Mouse (Mus musculus) C2C12 (cell line): ENCODE data around the gene 1110065P20Rik. TPM values are rescaled to one million over a fixed set of nuclear protein-coding genes. Genes with fewer than 3 reads are reported as not detected.

Experiments
- H3K27me3 ChIP-seq: one replicate; pipeline ENCODE4 v1.6.1; 2011; ENCODE audit not compliant: control insufficient read depth, insufficient read depth, insufficient read length
- H3K36me3 ChIP-seq: one replicate; pipeline ENCODE4 v1.6.1; 2011; ENCODE audit not compliant: control insufficient read depth, insufficient read depth
- H3K4me3 ChIP-seq: one replicate; pipeline ENCODE4 v1.5.1; 2011; ENCODE audit warnings: mild to moderate bottlenecking, control low read depth; ENCODE audit not compliant: poor library complexity, insufficient read depth, severe bottlenecking
- H3K79me2 ChIP-seq: one replicate; pipeline ENCODE4 v1.6.1; 2011; ENCODE audit not compliant: control insufficient read depth, insufficient read depth
- H3K79me3 ChIP-seq: one replicate; pipeline ENCODE4 v1.6.1; 2011; ENCODE audit warnings: low read depth, control low read depth
- H3ac ChIP-seq: one replicate; pipeline ENCODE3; 2011; ENCODE audit warnings: low read depth; ENCODE audit not compliant: control insufficient read depth, insufficient read length
- CEBPB ChIP-seq: IDR thresholded peaks from one replicate; pipeline ENCODE4 v1.6.1; 2011; ENCODE audit warnings: low read depth, mild to moderate bottlenecking, control low read depth, moderate library complexity
- CTCF ChIP-seq: IDR thresholded peaks from one replicate; pipeline ENCODE4 v1.5.1; 2011; ENCODE audit not compliant: control insufficient read depth, insufficient read depth, insufficient read length
- FOSL1 ChIP-seq: IDR thresholded peaks from one replicate; pipeline ENCODE4 v1.8.0; 2011; ENCODE audit warnings: mild to moderate bottlenecking, low read length; ENCODE audit not compliant: poor library complexity, insufficient read depth, severe bottlenecking
- MAX ChIP-seq: IDR thresholded peaks from one replicate; pipeline ENCODE4 v1.6.1; 2011; ENCODE audit warnings: mild to moderate bottlenecking, control low read depth
- MYOD1 ChIP-seq: IDR thresholded peaks from one replicate; pipeline ENCODE4 v1.6.1; 2011; ENCODE audit warnings: low read depth; ENCODE audit not compliant: control insufficient read depth, insufficient read length
- MYOG ChIP-seq: IDR thresholded peaks from one replicate; pipeline ENCODE4 v1.6.1; 2011; ENCODE audit not compliant: control insufficient read depth, insufficient read length; ENCODE audit errors: extremely low read depth
- USF1 ChIP-seq: IDR thresholded peaks from one replicate; pipeline ENCODE4 v1.6.1; 2011; ENCODE audit warnings: low read depth, mild to moderate bottlenecking, control low read depth, moderate library complexity
- polyA plus RNA-seq: library from polyadenylated mRNA; unstranded; fragments of >200 nt; fragmentation: generic; extraction: Trizol; gene quantifications from one replicate; pipeline ENCODE4 v1.2.1, GENCODE M21; 2012; ENCODE audit warnings: missing spikeins

1110065P20Rik gene
- polyA plus RNA-seq, 1 experiment = 67.6 TPM

GRCm38 (mm10) chr4:124849631-124850260 lies 1.2 kb downstream of the 1110065P20Rik start:
- H3K36me3 ChIP-seq = peaks cover 28% of the 10 kb centered on the region
- peaks cover 38% of the 10 kb centered on the region for H3K79me3 ChIP-seq
- H3ac ChIP-seq = peak overlapping the region; percentile 94
- TF ChIP-seq MAX (no peak), USF1 (no peak), MYOD1 (no peak), FOSL1 (no peak), CTCF (no peak), CEBPB (no peak), MYOG (no peak)
- no peaks in the 10 kb centered on the region for H3K27me3 ChIP-seq
- H3K4me3 ChIP-seq = peak overlapping the region; percentile 89
- peaks cover 58% of the 10 kb centered on the region for H3K79me2 ChIP-seq

DNA sequence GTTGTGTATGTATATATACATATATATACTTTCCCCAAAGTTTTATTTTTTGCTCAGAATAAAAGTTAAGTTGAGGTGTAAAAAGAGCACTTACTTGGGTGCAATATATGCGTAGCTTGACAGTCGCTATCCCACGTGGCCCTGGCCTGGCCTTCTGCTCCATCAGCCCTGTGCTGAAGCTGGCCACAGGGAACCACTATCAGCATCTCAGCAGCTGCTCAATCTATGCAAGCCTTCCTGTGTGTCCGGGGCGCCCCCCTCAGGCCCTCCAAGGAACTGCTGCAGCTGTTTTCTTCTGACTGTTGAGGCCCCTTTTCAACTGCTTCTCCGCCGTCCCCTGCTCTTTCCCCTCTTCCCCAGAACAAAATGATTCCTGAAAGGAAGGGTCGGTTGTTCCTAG lies 3.4 kb downstream of the 1110065P20Rik start:
- H3ac ChIP-seq = no peak overlapping the region
- peaks cover 11% of the 10 kb centered on the region for H3K36me3 ChIP-seq
- no peak overlapping the region for H3K4me3 ChIP-seq
- H3K79me3 ChIP-seq = peaks cover 16% of the 10 kb centered on the region
- TF ChIP-seq MYOD1 = peak; percentile 4
- TF ChIP-seq CTCF = peak; percentile 87
- no peak for TF ChIP-seq CEBPB
- TF ChIP-seq USF1 = no peak
- no peak for TF ChIP-seq MYOG
- no peak for TF ChIP-seq FOSL1
- peak; percentile 35 for TF ChIP-seq MAX
- H3K79me2 ChIP-seq = peaks cover 36% of the 10 kb centered on the region
- H3K27me3 ChIP-seq = no peaks in the 10 kb centered on the region

- Histone ChIP-seq H3ac (no peak overlapping the region), H3K79me3 (no peaks in the 10 kb centered on the region), H3K27me3 (no peaks in the 10 kb centered on the region), H3K4me3 (no peak overlapping the region), H3K36me3 (peaks cover 19% of the 10 kb centered on the region), H3K79me2 (peaks cover 2% of the 10 kb centered on the region)
- TF ChIP-seq CEBPB = no peak
- TF ChIP-seq FOSL1 = no peak
- no peak for TF ChIP-seq MYOD1
- TF ChIP-seq CTCF = peak; percentile 58
These were observed 7.5 kb downstream of the 1110065P20Rik start for GRCm38 (mm10) chr4:124843493-124843892.

DNA sequence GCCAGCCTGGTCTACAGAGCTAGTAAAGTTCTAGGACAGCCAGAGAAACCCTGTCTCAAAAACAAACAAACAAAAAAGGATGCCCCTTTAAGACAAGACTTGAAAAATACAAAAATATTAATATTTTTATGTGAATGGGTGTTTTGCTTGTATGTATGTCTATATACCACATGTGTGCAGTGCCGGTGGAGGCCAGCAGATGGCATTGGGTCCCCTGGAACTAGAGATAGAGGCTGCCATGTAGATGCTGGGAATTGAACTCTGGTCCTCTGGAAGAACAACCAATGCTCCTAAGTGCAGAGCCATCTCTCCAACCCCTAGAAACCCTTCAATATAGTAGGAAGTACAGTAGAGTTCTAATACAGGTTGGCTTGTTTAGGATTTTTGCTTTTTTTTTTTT lies 10.0 kb downstream of the 1110065P20Rik start:
- Histone ChIP-seq H3K4me3 (no peak overlapping the region), H3K27me3 (no peaks in the 10 kb centered on the region), H3ac (no peak overlapping the region), H3K79me2 (no peaks in the 10 kb centered on the region), H3K79me3 (no peaks in the 10 kb centered on the region), H3K36me3 (peaks cover 28% of the 10 kb centered on the region)
- TF ChIP-seq USF1 = no peak
- no peak for TF ChIP-seq MYOG
- no peak for TF ChIP-seq CEBPB
- no peak for TF ChIP-seq MAX
- no peak for TF ChIP-seq FOSL1
- no peak for TF ChIP-seq MYOD1
- no peak for TF ChIP-seq CTCF

DNA sequence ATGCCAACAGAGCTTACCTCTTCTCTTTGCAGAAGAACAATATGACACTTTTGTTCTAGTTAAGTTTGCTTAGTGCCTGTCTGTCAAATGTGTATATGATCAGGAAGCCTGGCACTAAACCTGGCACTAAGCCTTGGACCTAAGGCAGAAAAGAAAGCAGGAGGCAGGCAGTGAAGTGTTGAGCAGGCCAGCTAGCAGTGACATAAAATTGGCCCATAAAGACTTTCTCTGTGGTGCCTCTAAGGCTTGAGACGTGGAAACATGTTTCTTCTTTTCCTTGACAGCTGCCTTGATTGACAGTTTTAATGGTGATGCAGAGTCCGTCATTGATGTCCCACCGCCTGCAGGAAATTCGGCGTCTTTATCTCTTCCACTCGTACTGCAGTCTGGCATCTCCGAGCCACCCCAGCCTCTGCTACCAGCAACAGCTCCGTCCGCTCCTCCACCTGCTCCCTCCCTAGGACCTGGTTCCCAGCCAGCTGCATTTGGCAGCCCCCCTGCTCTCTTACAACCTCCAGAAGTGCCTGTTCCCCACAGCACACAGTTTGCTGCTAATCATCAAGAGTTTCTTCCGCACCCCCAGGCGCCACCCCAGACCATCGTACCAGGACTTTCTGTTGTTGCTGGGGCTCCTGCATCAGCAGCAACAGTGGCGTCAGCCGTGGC lies 12.8 kb downstream of the 1110065P20Rik start:
- Histone ChIP-seq H3K36me3 (peaks cover 34% of the 10 kb centered on the region), H3K79me2 (no peaks in the 10 kb centered on the region), H3K4me3 (no peak overlapping the region), H3K79me3 (no peaks in the 10 kb centered on the region), H3K27me3 (no peaks in the 10 kb centered on the region), H3ac (no peak overlapping the region)
- TF ChIP-seq USF1 (no peak), MYOD1 (no peak), MAX (no peak), FOSL1 (no peak), CEBPB (no peak), MYOG (no peak), CTCF (no peak)

GRCm38 (mm10) chr4:124832796-124833195 lies 18.2 kb downstream of the 1110065P20Rik start:
- H3K4me3 ChIP-seq = no peak overlapping the region
- no peak overlapping the region for H3ac ChIP-seq
- no peaks in the 10 kb centered on the region for H3K27me3 ChIP-seq
- H3K79me2 ChIP-seq = no peaks in the 10 kb centered on the region
- no peaks in the 10 kb centered on the region for H3K79me3 ChIP-seq
- H3K36me3 ChIP-seq = peaks cover 34% of the 10 kb centered on the region
- no peak for TF ChIP-seq CEBPB
- no peak for TF ChIP-seq MYOG
- TF ChIP-seq MYOD1 = no peak
- TF ChIP-seq CTCF = no peak
- TF ChIP-seq MAX = no peak
- no peak for TF ChIP-seq USF1
- no peak for TF ChIP-seq FOSL1
